Mouse (Mus musculus) cerebellum, adult 9-10 months (tissue): ENCODE data around the gene Olfr389.

Source experiments
- DNase-seq: peaks from one replicate; pipeline ENCODE4 v3.0.0; 2022

Olfr389 gene

GRCm38 (mm10) chr11:73780613-73781012 is at the start of gene Olfr389:
Gene Olfr389, minus strand, starts transcription at chr11:73780713.
- DNase-seq, result no peak

- no peak for DNase-seq
These were observed 36.4 kb upstream of the Olfr389 start, which contains the start of gene Olfr392 for GRCm38 (mm10) chr11:73816949-73817348. Gene Olfr392, minus strand, starts transcription at chr11:73817049.

GRCm38 (mm10) chr11:73802952-73803351 is 22.4 kb upstream of the Olfr389 start, which contains the start of gene Olfr391-ps:
Gene Olfr391-ps, minus strand, starts transcription at chr11:73803052.
- DNase-seq, result no peak

DNA sequence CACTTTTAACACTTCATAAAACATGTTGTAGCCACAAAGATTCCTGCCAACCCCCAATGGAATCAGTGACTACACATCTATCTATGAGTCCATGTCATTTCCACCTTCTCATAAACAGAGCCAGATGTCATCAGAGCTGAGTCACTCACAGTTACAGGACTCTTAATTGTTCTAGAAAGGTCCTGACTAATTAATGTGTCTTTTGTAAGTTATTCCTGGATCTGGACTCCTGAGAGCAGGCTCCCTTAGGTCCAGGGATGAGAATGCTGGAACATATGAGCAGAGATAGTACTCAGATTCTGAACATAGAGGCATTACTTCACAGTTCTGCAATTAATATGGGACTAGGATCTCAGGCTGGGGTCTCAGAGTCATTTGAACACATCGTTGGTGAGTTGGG is 2.2 kb upstream of the Olfr389 start, which contains the start of gene Olfr390:
TSS of gene Olfr390 (plus strand) at position 301 of the 400 bp plus-strand sequence.
- no peak for DNase-seq

DNA sequence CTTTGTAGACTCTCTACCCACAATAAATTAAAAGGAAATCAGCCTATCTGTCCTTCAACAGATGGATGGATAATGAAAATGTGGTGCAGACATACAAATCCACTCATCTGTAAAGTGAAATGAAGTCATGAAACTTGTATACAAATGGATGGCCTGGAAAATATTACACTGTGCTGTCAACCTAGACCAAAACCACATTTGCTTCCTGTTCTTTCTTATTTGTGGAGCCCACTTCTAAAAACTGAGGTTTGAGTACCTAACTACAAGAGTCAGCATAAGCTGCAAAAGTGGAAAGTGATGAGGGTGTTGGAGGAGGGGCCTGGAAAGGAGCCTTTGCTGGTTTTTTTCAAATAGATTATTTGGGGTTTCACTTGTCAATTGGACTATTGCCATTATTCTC is 21.4 kb downstream of the Olfr389 start:
- no peak for DNase-seq
